Mouse (Mus musculus) embryonic stem cell, embryonic (primary cell): ENCODE results near the gene Hist1h2bn.
"Not testable (repeated sequence)": the region's sequence is repeated elsewhere in the genome, so short reads cannot be mapped to it uniquely, and the experiment has no call there.

ENCODE experiments used
- CTCF ChIA-PET, 4 experiments: fragments of 300-600 bp in 2 of 4; fragments of 350-600 bp in 2 of 4; sonication (Branson Sonifier 250); formaldehyde crosslinking; loops; one replicate each; lab custom pipeline; 2022; ENCODE audit warnings: inconsistent platforms in 2 of 4; lab: Charles Lee
- POLR2A ChIA-PET, 4 experiments: fragments of 300-600 bp in 2 of 4; fragments of 350-600 bp in 2 of 4; sonication (Branson Sonifier 250); formaldehyde crosslinking; loops; one replicate each; lab custom pipeline; 2022; ENCODE audit warnings: antibody characterized with exemption in 4 of 4, inconsistent platforms in 1 of 4; lab: Charles Lee

The Hist1h2bn gene

GRCm38 (mm10) chr13:21751417-21751816, 2.5 kb upstream of the Hist1h2bn start:
- ChIA-PET CTCF (no interaction called here), POLR2A (interaction anchor here in 3 of 4 experiments (1.2 to 16.3 kb wide), 15 partner anchors 8 to 292 kb away, joined by 3 to 823 read pairs (median 22); partner anchors contain the start of genes Hist1h3i (in 3 of the 3), Hist1h1b (in 2 of the 3), Hist1h2ai (in 2 of the 3) and Hist1h2an (in 2 of the 3))

GRCm38 (mm10) chr13:21751827-21752226, 2.1 kb upstream of the Hist1h2bn start:
- ChIA-PET CTCF (interaction anchor here in 1 of 4 experiments (1.0 kb wide), 1 partner anchor 17 kb away, joined by 3 read pairs; the partner anchor contains the start of gene Hist1h4j), POLR2A (interaction anchor here (0.5 to 16.3 kb wide), 31 partner anchors 10 to 1833 kb away, joined by 3 to 823 read pairs (median 21); partner anchors contain the start of genes Hist1h1b (in 4 of the 4), Hist1h2an (in 4 of the 4), Hist1h2bp (in 4 of the 4) and Hist1h4j (in 4 of the 4))

- CTCF ChIA-PET: interaction anchor here in 1 of 4 experiments (1.0 kb wide), 1 partner anchor 18 kb away, joined by 3 read pairs; the partner anchor contains the start of gene Hist1h4j
- POLR2A ChIA-PET: interaction anchor here (0.5 to 16.3 kb wide), 47 partner anchors 9 to 1869 kb away, joined by 3 to 823 read pairs (median 12); partner anchors contain the start of genes Hist1h1b (in 4 of the 4), Hist1h2ai (in 4 of the 4), Hist1h2an (in 4 of the 4) and Hist1h2bl (in 4 of the 4)
These were observed 1.6 kb upstream of the Hist1h2bn start for GRCm38 (mm10) chr13:21752356-21752755.

DNA sequence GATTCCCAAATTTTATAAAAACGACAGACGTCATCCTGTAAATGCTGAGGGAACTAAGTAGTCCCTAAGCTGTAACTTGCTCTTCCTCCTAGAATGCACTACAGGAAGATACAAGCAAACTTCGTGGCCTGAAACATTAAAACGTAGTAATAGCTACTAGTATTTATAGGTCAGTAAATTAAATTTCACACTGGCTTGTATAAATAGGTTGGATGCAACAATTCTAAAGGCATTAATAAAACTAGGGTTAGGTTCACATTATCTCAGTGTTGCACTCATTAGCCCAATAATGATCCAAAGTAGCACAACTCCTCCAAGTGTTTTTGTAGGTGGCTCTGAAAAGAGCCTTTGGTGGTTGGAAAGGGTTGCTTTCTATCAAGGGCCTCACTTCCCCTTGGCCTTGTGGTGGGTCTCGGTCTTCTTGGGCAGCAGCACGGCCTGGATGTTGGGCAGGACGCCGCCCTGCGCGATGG, 836 bp upstream of the Hist1h2bn start:
- CTCF ChIA-PET: no interaction called here
- POLR2A ChIA-PET: interaction anchor here (0.6 to 16.3 kb wide), 68 partner anchors 8 to 1999 kb away, joined by 3 to 823 read pairs (median 9); partner anchors contain the start of genes Hist1h1b (in 4 of the 4), Hist1h2ai (in 4 of the 4), Hist1h2an (in 4 of the 4) and Hist1h2bl (in 4 of the 4)

DNA sequence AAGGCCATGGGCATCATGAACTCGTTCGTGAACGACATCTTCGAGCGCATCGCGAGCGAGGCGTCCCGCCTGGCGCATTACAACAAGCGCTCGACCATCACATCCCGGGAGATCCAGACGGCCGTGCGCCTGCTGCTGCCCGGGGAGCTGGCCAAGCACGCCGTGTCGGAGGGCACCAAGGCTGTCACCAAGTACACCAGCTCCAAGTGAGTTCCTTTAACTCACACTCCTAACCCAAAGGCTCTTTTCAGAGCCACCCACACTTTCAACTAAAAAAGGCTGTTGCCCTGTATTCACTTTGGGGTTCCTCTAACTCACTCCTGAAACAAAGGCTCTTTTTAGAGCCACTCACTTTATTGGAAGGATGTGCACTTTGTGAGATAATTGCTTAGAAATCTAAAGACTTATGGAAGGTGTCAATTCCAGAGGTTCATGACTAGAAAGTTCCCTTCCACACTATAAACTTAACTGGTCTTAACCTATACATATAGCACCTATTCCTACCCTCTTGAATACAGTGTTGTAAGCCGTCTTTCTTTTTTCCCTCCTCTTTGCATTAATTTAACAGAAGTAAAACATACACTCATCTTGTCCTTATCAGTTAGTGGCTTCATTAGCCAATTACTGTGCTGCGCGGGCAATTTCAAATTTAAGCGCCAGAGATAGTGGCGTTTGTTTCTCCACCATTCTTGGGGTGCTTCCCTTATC, 525 bp downstream of the Hist1h2bn start:
- CTCF ChIA-PET: not testable (repeated sequence)

DNA sequence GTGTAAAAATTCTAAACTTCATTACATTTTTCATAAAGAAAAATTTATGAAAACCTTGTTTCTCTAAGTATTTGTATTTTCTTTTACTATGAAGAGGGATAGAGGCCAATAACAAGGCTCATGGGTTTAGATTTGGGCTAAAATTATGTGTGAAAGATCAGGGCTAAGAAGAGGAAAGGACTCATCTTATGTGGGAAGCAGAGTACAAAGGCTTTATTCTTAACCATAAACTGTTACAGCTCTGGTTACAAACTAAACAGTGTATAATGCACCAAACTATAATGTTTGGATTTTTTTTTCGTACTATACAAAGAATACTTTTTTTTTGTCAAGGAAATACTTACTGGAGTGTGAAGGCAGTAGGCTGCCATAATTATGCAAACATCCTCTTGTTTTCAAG, 1.8 kb downstream of the Hist1h2bn start:
- ChIA-PET POLR2A (interaction anchor here in 2 of 4 experiments (1.9 to 16.3 kb wide), 5 partner anchors 23 to 280 kb away, joined by 4 to 823 read pairs (median 530); partner anchors contain the start of genes Hist1h1b (in 2 of the 2), Hist1h2an (in 2 of the 2), Hist1h2bp (in 2 of the 2) and Hist1h3i (in 2 of the 2)), CTCF (no interaction called here)

More for the DNA sequence above, 525 bp downstream of the Hist1h2bn start:
- POLR2A ChIA-PET: interaction anchor here (0.5 to 16.3 kb wide), 89 partner anchors 7 to 1994 kb away, joined by 3 to 823 read pairs (median 5); partner anchors contain the start of genes Hist1h1b (in 4 of the 4), Hist1h2ai (in 4 of the 4), Hist1h2an (in 4 of the 4) and Hist1h2bl (in 4 of the 4)

DNA sequence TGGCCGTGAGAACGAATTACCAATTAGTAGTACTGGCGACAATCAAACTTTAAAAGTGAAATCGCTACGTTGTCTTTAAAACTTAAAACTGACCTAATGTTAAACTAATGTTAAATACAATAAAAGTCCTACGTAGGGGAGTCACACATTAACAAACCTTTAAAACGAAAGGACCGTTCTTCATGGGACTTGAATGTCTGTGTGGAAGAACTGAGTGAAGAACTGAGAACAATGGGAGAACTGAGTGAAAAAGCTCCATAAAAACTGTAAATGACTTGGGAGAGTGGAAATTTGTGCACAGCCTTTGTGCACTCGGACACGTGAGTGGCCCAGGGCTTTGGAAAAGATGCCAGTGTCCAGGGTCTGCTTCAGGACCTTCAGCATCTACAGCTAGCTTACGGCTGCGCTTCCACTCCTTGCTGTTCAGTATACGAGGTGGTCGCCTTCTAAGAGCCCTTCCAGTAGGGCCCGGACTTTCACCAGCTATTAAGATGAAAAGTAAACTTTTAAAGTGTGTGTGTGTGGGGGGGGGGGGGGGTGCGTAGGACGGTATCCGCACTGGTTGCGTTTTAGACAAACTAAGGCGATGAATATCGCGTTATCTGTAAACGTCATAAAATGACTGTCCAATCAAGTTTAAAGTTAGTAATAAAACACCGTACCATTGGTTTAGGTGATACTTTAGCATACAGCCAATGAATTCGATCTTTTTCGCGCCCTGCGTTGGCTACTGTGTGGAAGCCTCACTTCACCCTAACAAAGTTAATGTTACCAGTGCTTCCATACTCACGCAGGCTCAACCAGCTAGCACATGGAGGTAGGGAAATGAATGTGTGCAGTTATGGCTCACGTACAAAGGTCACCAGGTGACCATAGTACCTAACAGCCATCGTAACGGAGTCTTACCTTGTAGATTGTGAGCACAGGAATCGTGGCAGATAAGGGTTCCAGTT, 25.2 kb downstream of the Hist1h2bn start:
- POLR2A ChIA-PET: interaction anchor here (0.6 to 22.5 kb wide), 68 partner anchors 8 to 1846 kb away, joined by 3 to 823 read pairs (median 5); partner anchors contain the start of genes Hist1h2ai (in 4 of the 4), Hist1h2ak (in 4 of the 4), Hist1h2an (in 4 of the 4) and Hist1h2bn (in 4 of the 4)
- CTCF ChIA-PET: no interaction called here

- POLR2A ChIA-PET: interaction anchor here (0.6 to 22.5 kb wide), 81 partner anchors 7 to 1982 kb away, joined by 3 to 823 read pairs (median 5); partner anchors contain the start of genes Hist1h2ai (in 4 of the 4), Hist1h2ak (in 4 of the 4), Hist1h2bn (in 4 of the 4) and Hist1h3h (in 4 of the 4)
- CTCF ChIA-PET: interaction anchor here in 1 of 4 experiments (0.7 kb wide), 1 partner anchor 264 kb away, joined by 3 read pairs; no protein-coding TSS in a partner anchor
These were observed 26.1 kb downstream of the Hist1h2bn start, which contains the start of gene Hist1h1b for GRCm38 (mm10) chr13:21779767-21780731. Hist1h1b (minus strand) TSS chr13:21780625.

DNA sequence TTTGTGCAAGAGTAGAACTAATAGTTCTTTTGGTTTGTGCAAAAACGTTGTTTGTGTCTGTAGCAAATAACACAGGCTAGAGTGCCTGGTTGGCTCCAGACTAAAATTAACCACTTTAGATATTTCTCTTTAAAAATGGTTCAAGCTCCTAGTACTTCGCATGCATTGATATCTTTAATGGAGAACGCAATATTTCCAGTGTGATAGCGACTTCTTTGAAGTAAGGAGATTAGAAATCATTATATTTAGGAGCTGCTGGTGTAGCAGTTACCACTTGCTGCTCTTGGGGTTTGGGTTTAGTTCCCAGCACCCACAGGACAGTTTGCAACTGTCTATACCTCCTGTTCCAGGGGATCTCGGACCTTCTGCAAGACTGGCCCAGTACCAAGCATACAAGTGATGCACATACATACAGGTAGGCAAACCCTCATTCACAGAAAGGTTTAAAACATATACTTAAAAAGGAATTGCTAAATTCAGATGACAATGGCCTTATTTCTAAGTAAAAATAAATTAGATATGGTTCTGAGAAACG, 27.2 kb downstream of the Hist1h2bn start:
- CTCF ChIA-PET: interaction anchor here in 1 of 4 experiments (0.7 kb wide), 1 partner anchor 263 kb away, joined by 3 read pairs; no protein-coding TSS in a partner anchor
- POLR2A ChIA-PET: interaction anchor here (0.8 to 22.5 kb wide), 40 partner anchors 9 to 1981 kb away, joined by 3 to 823 read pairs (median 13); partner anchors contain the start of genes Hist1h2ai (in 4 of the 4), Hist1h2ak (in 4 of the 4), Hist1h2bn (in 4 of the 4) and Hist1h3h (in 4 of the 4)

DNA sequence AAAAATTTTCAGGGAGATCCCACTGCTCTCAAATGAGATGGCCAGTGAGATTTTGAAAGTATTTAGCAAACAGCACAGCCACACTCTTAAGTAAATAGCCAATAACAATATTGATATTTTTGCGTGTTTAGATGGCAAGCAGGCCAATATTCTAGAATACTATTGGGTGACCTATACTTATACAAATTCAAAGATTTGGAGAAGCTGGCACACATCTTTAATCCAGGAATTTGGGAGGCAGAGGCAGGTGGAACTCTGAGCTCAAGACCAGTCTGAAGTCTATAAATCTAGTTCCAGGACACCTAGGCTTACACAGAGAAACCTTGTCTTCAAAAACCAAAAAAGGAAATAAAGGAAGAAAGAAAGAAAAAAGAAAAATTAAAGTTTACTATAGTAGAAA, 27.7 kb downstream of the Hist1h2bn start:
- ChIA-PET POLR2A (interaction anchor here (0.6 to 22.5 kb wide), 36 partner anchors 8 to 1799 kb away, joined by 3 to 823 read pairs (median 10); partner anchors contain the start of genes Hist1h2ak (in 4 of the 4), Hist1h2bn (in 4 of the 4), Hist1h2bm (in 3 of the 4) and Hist1h2ag (in 2 of the 4)), CTCF (no interaction called here)

- CTCF ChIA-PET: interaction anchor here in 1 of 4 experiments (0.7 kb wide), 1 partner anchor 34 kb away, joined by 3 read pairs; no protein-coding TSS in a partner anchor
- POLR2A ChIA-PET: interaction anchor here (0.5 to 22.5 kb wide), 50 partner anchors 8 to 1979 kb away, joined by 3 to 823 read pairs (median 5); partner anchors contain the start of genes Hist1h2ak (in 4 of the 4), Hist1h2bn (in 4 of the 4), Hist1h2ai (in 3 of the 4) and Hist1h2bm (in 3 of the 4)
These were observed 28.7 kb downstream of the Hist1h2bn start for GRCm38 (mm10) chr13:21782361-21783254.

DNA sequence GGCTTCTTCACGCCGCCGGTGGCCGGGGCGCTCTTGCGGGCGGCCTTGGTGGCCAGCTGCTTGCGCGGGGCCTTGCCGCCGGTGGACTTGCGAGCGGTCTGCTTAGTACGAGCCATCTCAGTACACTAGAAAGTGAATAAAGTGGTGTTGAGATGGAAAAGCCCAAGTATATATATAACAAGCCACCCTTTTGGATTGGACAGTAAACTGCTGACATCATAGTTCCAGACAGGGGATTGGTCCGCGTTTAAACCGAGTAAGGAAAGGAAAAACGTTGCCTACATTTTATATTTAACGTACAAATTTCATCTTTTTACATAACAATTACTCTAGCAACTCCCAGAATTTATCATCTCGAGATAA, 29.3 kb downstream of the Hist1h2bn start, which contains the start of gene Hist1h3i:
Gene Hist1h3i (minus strand): TSS at position 116 of the 363 bp plus-strand sequence.
- POLR2A ChIA-PET: interaction anchor here (0.8 to 22.5 kb wide), 39 partner anchors 8 to 1981 kb away, joined by 3 to 823 read pairs (median 6); partner anchors contain the start of genes Hist1h2ak (in 4 of the 4), Hist1h2bn (in 4 of the 4), Hist1h2ai (in 3 of the 4) and Hist1h2bl (in 3 of the 4)
- CTCF ChIA-PET: no interaction called here

DNA sequence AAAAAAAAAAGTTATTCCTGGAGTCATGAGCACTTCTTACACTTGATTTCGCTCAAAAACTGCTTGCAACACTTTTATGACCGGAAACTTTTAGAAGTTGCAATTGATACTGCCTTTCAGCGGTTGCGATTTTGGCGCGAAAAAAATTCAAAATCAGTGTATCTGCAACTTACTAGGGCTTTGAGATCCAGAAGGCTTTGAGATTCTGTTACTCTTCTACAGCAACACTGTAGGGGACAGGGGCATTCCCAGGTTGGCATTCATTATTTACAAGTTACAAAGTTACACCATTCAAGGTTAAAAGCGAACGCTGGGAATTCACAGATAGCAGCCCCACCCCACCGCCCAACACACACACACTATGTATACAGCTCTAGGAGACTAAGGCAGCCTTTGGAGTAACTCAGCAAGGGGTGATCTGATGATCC, 29.8 kb downstream of the Hist1h2bn start:
- ChIA-PET POLR2A (interaction anchor here in 3 of 4 experiments (0.8 to 22.5 kb wide), 28 partner anchors 9 to 1980 kb away, joined by 3 to 823 read pairs (median 6); partner anchors contain the start of genes Hist1h2ai (in 3 of the 3), Hist1h2ak (in 3 of the 3), Hist1h2bj (in 3 of the 3) and Hist1h2bl (in 3 of the 3)), CTCF (no interaction called here)

DNA sequence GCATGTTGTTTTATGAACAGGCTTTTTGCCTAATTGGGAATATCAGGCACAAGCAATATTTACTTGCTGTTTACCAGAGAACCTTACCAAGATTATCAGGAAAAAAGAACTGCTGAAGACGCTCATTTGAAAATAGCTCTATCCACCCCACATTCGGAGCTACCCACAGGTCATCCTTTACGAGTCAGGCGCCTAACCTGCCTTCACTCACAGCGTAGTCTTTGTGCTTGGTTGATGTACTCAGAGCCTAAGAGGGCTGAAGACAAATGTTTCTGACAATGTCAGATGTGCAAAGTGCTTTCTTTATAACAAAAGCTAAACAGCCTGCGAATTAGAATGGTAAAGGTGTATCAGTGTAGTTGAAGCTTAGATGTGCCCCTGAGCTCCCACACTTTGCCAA, 30.4 kb downstream of the Hist1h2bn start:
- CTCF ChIA-PET: interaction anchor here in 1 of 4 experiments (0.7 kb wide), 1 partner anchor 49 kb away, joined by 3 read pairs; no protein-coding TSS in a partner anchor
- POLR2A ChIA-PET: interaction anchor here in 3 of 4 experiments (0.6 to 22.5 kb wide), 32 partner anchors 9 to 1980 kb away, joined by 3 to 823 read pairs (median 4); partner anchors contain the start of genes Hist1h2ai (in 3 of the 3), Hist1h2ak (in 3 of the 3), Hist1h2bj (in 3 of the 3) and Hist1h2bl (in 3 of the 3)
